Mouse (Mus musculus) midbrain, postnatal 0 days (tissue): ENCODE data around the gene Bckdha. TPM values are rescaled to one million over a fixed set of nuclear protein-coding genes. Genes with fewer than 3 reads are reported as not detected.

Source experiments
- ATAC-seq: fragments of 200-750 bp; cut with Nextera tagmentation; 2 replicates; pipeline ENCODE4 v1.8.0; 2017; ENCODE audit warnings: moderate number of reproducible peaks, mild to moderate bottlenecking, moderate TSS enrichment, moderate library complexity; ENCODE audit not compliant: low FRiP score
- DNase-seq: peaks from one replicate; pipeline ENCODE4 v3.0.0-alpha.2; 2015; ENCODE audit warnings: low spot score
- H3K27ac ChIP-seq: fragments of 300-500 bp; sonication (generic); 2 replicates; pipeline ENCODE4 v1.5.1; 2014; ENCODE audit warnings: low read depth, mild to moderate bottlenecking, low read length, mixed read lengths
- H3K27me3 ChIP-seq: fragments of 300-500 bp; sonication (generic); 2 replicates; pipeline ENCODE4 v1.6.1; 2014; ENCODE audit warnings: low read length, control low read depth, mixed read lengths; ENCODE audit not compliant: insufficient read depth
- H3K36me3 ChIP-seq: fragments of 300-500 bp; sonication (generic); 2 replicates; pipeline ENCODE4 v1.6.1; 2014; ENCODE audit warnings: low read length, control low read depth, mixed read lengths; ENCODE audit not compliant: insufficient read depth
- H3K4me1 ChIP-seq: fragments of 300-500 bp; sonication (generic); 2 replicates; pipeline ENCODE4 v1.6.1; 2014; ENCODE audit warnings: mild to moderate bottlenecking, control low read depth, antibody characterized with exemption, low read length, mixed read lengths; ENCODE audit not compliant: insufficient read depth
- H3K4me2 ChIP-seq: fragments of 300-500 bp; sonication (generic); 2 replicates; pipeline ENCODE4 v1.6.1; 2014; ENCODE audit warnings: low read depth, mild to moderate bottlenecking, low read length, mixed read lengths; ENCODE audit not compliant: poor library complexity, severe bottlenecking
- H3K4me3 ChIP-seq: fragments of 300-500 bp; sonication (generic); 2 replicates; pipeline ENCODE4 v1.5.1; 2014; ENCODE audit warnings: low read depth, mild to moderate bottlenecking, low read length, moderate library complexity
- H3K9ac ChIP-seq: fragments of 300-500 bp; sonication (generic); replicated peaks from 2 replicates; pipeline ENCODE4 v1.6.1; 2014; ENCODE audit warnings: mild to moderate bottlenecking, low read length, moderate library complexity, mixed read lengths; ENCODE audit not compliant: poor library complexity, severe bottlenecking
- H3K9me3 ChIP-seq: fragments of 300-500 bp; sonication (generic); 2 replicates; pipeline ENCODE4 v1.6.1; 2016; ENCODE audit warnings: low read length, control low read depth
- CTCF ChIP-seq: IDR thresholded peaks from 2 replicates; pipeline ENCODE4 v1.5.1; 2016; ENCODE audit warnings: antibody characterized with exemption, mild to moderate bottlenecking
- WGBS: fragments of 180-500 bp; shearing (Covaris S2); extraction: QIAGEN DNeasy Blood & Tissue Kit; methylation state at CpG from one replicate; pipeline ENCODE4 v1.1.7; 2014; 5-methylcytosine and 5-hydroxymethylcytosine counted together
- polyA plus RNA-seq: library from polyadenylated mRNA; unstranded; fragments of >200 nt; fragmentation: Nextera tagmentation; extraction: Ambion mirVana; gene quantifications from 2 replicates; pipeline ENCODE4 v1.2.1, GENCODE M21; 2015
- total RNA-seq: library from RNA; depleted of rRNA; stranded (reverse); fragments of >200 nt; gene quantifications from 2 replicates; pipeline ENCODE4 v1.2.3, GENCODE M21; 2014

The Bckdha gene
- total and polyA plus RNA-seq, 2 experiments from 2014 or later = 40.7 to 78.2 TPM

GRCm38 (mm10) chr7:25684659-25685058 lies 25.9 kb upstream of the Bckdha start:
- no peak for ATAC-seq
- H3K27me3 ChIP-seq = peaks cover 30% of the 10 kb centered on the region

GRCm38 (mm10) chr7:25683474-25684180 lies 24.8 kb upstream of the Bckdha start:
- no peaks in the 10 kb centered on the region for H3K36me3 ChIP-seq
- DNase-seq (no peak), ATAC-seq (no peak)
- H3K4me1 ChIP-seq = peaks cover 6% of the 10 kb centered on the region
- 81% methylated on average over 7 of the region's 7 CpGs for WGBS
- no peak for TF ChIP-seq CTCF
- no peaks in the 10 kb centered on the region for H3K9me3 ChIP-seq
- peaks cover 26% of the 10 kb centered on the region for H3K27me3 ChIP-seq
- H3K4me3 ChIP-seq = no peak overlapping the region
- no peak overlapping the region for H3K9ac ChIP-seq
- no peak overlapping the region for H3K27ac ChIP-seq
- H3K4me2 ChIP-seq = no peak overlapping the region

More at GRCm38 (mm10) chr7:25684659-25685058, 25.9 kb upstream of the Bckdha start:
- Histone ChIP-seq H3K36me3 (no peaks in the 10 kb centered on the region), H3K4me1 (peaks cover 6% of the 10 kb centered on the region), H3K27ac (no peak overlapping the region), H3K4me3 (no peak overlapping the region), H3K9me3 (no peaks in the 10 kb centered on the region), H3K4me2 (no peak overlapping the region), H3K9ac (no peak overlapping the region)
- no peak for DNase-seq
- 87% methylated on average over 6 of the region's 6 CpGs for WGBS
- no peak for TF ChIP-seq CTCF

- DNase-seq (no peak), ATAC-seq (no peak; the same call in 1 of the 2 replicates)
- H3K4me2 ChIP-seq = peak overlapping the region; percentile 59
- no peaks in the 10 kb centered on the region for H3K9me3 ChIP-seq
- 59% methylated on average over 15 of the region's 15 CpGs for WGBS
- H3K27me3 ChIP-seq = peaks cover 7% of the 10 kb centered on the region; the same call in 1 of the 2 replicates
- peak overlapping the region; percentile 43 for H3K4me3 ChIP-seq
- TF ChIP-seq CTCF = no peak
- H3K36me3 ChIP-seq = no peaks in the 10 kb centered on the region
- H3K9ac ChIP-seq = peak overlapping the region; percentile 42
- peak overlapping the region; percentile 85 for H3K27ac ChIP-seq
- no peaks in the 10 kb centered on the region; the same call in 1 of the 2 replicates for H3K4me1 ChIP-seq
These were observed 22.8 kb upstream of the Bckdha start for GRCm38 (mm10) chr7:25681341-25682231.

- Histone ChIP-seq H3K36me3 (no peaks in the 10 kb centered on the region), H3K4me2 (peak within 1 kb of the TSS; percentile 59), H3K27ac (peak within 1 kb of the TSS; percentile 85), H3K9ac (peak within 1 kb of the TSS; percentile 42), H3K4me3 (peak within 1 kb of the TSS; percentile 43), H3K4me1 (no peaks in the 10 kb centered on the region; the same call in 1 of the 2 replicates), H3K27me3 (no peaks in the 10 kb centered on the region), H3K9me3 (no peaks in the 10 kb centered on the region)
- ATAC-seq (peak; percentile 96), DNase-seq (peak; percentile 97)
- 0 out of 2 replicates have a peak, but pooled peaks have one; percentile 19 for TF ChIP-seq CTCF
- WGBS = under 1% methylated on average over 46 of the region's 46 CpGs
These were observed 21.9 kb upstream of the Bckdha start, which contains the start of gene B9d2 for GRCm38 (mm10) chr7:25680514-25681258. Gene B9d2 (plus strand): TSS chr7:25680780.

GRCm38 (mm10) chr7:25679971-25680370 lies 21.2 kb upstream of the Bckdha start:
- Histone ChIP-seq H3K36me3 (no peaks in the 10 kb centered on the region), H3K4me3 (peak overlapping the region; percentile 43), H3K9me3 (no peaks in the 10 kb centered on the region), H3K4me1 (no peaks in the 10 kb centered on the region; the same call in 1 of the 2 replicates), H3K27me3 (no peaks in the 10 kb centered on the region), H3K27ac (peak overlapping the region; percentile 57), H3K4me2 (peak overlapping the region; percentile 59), H3K9ac (no peak overlapping the region)
- ATAC-seq = no peak
- no peak for DNase-seq
- WGBS = 10% methylated on average over 6 of the region's 6 CpGs
- TF ChIP-seq CTCF = peak; percentile 41
